Mouse (Mus musculus) C2C12 (cell line): ENCODE results near the gene 1700008O03Rik. TPM values are rescaled to one million over a fixed set of nuclear protein-coding genes. Genes with fewer than 3 reads are reported as not detected.

ENCODE experiments used
- H3K27me3 ChIP-seq: one replicate; pipeline ENCODE4 v1.6.1; 2011; ENCODE audit not compliant: control insufficient read depth, insufficient read depth, insufficient read length
- H3K36me3 ChIP-seq: one replicate; pipeline ENCODE4 v1.6.1; 2011; ENCODE audit not compliant: control insufficient read depth, insufficient read depth
- H3K4me3 ChIP-seq: one replicate; pipeline ENCODE4 v1.5.1; 2011; ENCODE audit warnings: mild to moderate bottlenecking, control low read depth; ENCODE audit not compliant: poor library complexity, insufficient read depth, severe bottlenecking
- H3K79me2 ChIP-seq: one replicate; pipeline ENCODE4 v1.6.1; 2011; ENCODE audit not compliant: control insufficient read depth, insufficient read depth
- H3K79me3 ChIP-seq: one replicate; pipeline ENCODE4 v1.6.1; 2011; ENCODE audit warnings: low read depth, control low read depth
- H3ac ChIP-seq: one replicate; pipeline ENCODE3; 2011; ENCODE audit warnings: low read depth; ENCODE audit not compliant: control insufficient read depth, insufficient read length
- CEBPB ChIP-seq: IDR thresholded peaks from one replicate; pipeline ENCODE4 v1.6.1; 2011; ENCODE audit warnings: low read depth, mild to moderate bottlenecking, control low read depth, moderate library complexity
- CTCF ChIP-seq: IDR thresholded peaks from one replicate; pipeline ENCODE4 v1.5.1; 2011; ENCODE audit not compliant: control insufficient read depth, insufficient read depth, insufficient read length
- FOSL1 ChIP-seq: IDR thresholded peaks from one replicate; pipeline ENCODE4 v1.8.0; 2011; ENCODE audit warnings: mild to moderate bottlenecking, low read length; ENCODE audit not compliant: poor library complexity, insufficient read depth, severe bottlenecking
- MAX ChIP-seq: IDR thresholded peaks from one replicate; pipeline ENCODE4 v1.6.1; 2011; ENCODE audit warnings: mild to moderate bottlenecking, control low read depth
- MYOD1 ChIP-seq: IDR thresholded peaks from one replicate; pipeline ENCODE4 v1.6.1; 2011; ENCODE audit warnings: low read depth; ENCODE audit not compliant: control insufficient read depth, insufficient read length
- MYOG ChIP-seq: IDR thresholded peaks from one replicate; pipeline ENCODE4 v1.6.1; 2011; ENCODE audit not compliant: control insufficient read depth, insufficient read length; ENCODE audit errors: extremely low read depth
- USF1 ChIP-seq: IDR thresholded peaks from one replicate; pipeline ENCODE4 v1.6.1; 2011; ENCODE audit warnings: low read depth, mild to moderate bottlenecking, control low read depth, moderate library complexity
- polyA plus RNA-seq: library from polyadenylated mRNA; unstranded; fragments of >200 nt; fragmentation: generic; extraction: Trizol; gene quantifications from one replicate; pipeline ENCODE4 v1.2.1, GENCODE M21; 2012; ENCODE audit warnings: missing spikeins

Gene 1700008O03Rik
- polyA plus RNA-seq, 1 experiment, result 0.11 TPM

DNA sequence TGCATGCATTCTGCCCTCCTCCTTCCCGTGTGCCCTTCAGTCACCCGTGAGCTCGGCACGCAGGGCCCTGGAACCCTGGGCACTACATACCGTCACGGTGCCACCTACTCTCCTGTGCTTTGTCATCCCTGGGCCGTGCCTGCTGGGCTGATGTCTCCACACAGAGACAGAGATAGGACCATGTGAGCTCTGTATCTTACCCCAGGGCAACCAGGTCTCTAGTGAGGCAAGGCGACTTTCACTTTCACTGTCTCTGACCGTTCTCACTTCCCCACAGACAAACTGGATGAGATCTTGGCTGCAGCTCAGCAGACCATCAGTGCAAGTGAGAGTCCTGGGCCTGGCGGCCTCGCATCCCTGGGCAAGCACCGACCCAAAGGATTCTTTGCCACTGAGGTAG lies 41.0 kb downstream of the 1700008O03Rik start:
- H3ac ChIP-seq, result no peak overlapping the region
- no peak overlapping the region for H3K4me3 ChIP-seq
- H3K27me3 ChIP-seq, result peaks cover 77% of the 10 kb centered on the region
- no peaks in the 10 kb centered on the region for H3K79me2 ChIP-seq
- no peak for TF ChIP-seq MYOD1
- no peak for TF ChIP-seq CEBPB
- no peak for TF ChIP-seq MAX
- TF ChIP-seq USF1, result no peak
- TF ChIP-seq CTCF, result no peak
- TF ChIP-seq FOSL1, result no peak
- no peak for TF ChIP-seq MYOG
- H3K79me3 ChIP-seq, result no peaks in the 10 kb centered on the region
- no peaks in the 10 kb centered on the region for H3K36me3 ChIP-seq

GRCm38 (mm10) chr7:44343459-44344015 lies 42.1 kb downstream of the 1700008O03Rik start:
- no peak for TF ChIP-seq MAX
- no peak for TF ChIP-seq CTCF
- TF ChIP-seq FOSL1, result no peak
- TF ChIP-seq MYOD1, result no peak
- no peak for TF ChIP-seq CEBPB
- TF ChIP-seq USF1, result no peak
- TF ChIP-seq MYOG, result no peak
- Histone ChIP-seq H3K4me3 (no peak overlapping the region), H3K79me2 (no peaks in the 10 kb centered on the region), H3K36me3 (no peaks in the 10 kb centered on the region), H3K27me3 (peaks cover 74% of the 10 kb centered on the region), H3K79me3 (no peaks in the 10 kb centered on the region), H3ac (no peak overlapping the region)

DNA sequence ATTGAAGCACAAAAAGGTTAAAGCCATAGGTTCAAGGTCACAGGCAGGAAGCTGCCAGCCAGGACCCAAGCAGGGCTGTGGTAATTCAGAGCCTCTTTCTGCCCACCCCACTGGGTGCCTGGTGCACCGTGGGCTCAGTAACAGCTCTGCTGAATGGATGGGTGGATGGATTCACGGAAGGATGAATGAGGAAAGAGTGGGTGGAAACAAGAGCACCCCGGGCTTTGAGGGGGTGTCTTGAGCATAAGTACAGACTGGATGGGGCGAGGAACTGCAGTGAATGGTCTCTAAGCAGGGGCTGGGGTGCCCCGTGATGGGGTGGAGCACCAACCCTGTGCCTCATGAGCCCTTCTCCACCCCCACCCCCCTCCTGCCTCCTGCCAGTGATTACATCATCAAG lies 43.9 kb downstream of the 1700008O03Rik start:
- Histone ChIP-seq H3K79me2 (no peaks in the 10 kb centered on the region), H3ac (no peak overlapping the region), H3K27me3 (peaks cover 75% of the 10 kb centered on the region), H3K36me3 (no peaks in the 10 kb centered on the region), H3K79me3 (no peaks in the 10 kb centered on the region), H3K4me3 (no peak overlapping the region)
- TF ChIP-seq FOSL1, result no peak
- no peak for TF ChIP-seq CEBPB
- TF ChIP-seq MYOD1, result no peak
- TF ChIP-seq USF1, result no peak
- TF ChIP-seq MAX, result no peak
- no peak for TF ChIP-seq CTCF
- no peak for TF ChIP-seq MYOG

DNA sequence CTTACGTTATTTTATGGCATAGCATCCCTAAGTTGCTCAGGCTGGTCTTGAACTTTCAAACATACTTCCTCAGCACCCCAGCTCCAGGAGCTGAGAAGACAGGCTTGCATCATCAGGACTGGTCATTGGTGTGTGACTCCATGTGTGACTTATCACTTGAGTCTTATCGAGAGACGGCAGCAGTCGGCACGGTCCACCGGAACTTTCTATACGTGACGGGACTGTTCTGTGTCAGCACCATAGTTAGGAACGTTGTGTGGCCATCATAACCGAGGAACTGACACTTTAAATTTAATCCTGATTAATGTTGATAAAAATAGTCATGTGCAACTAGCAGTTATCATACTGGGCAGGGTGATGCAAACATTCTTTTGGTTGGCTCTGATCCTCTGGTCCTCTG lies 44.5 kb downstream of the 1700008O03Rik start:
- Histone ChIP-seq H3K27me3 (peaks cover 76% of the 10 kb centered on the region), H3ac (no peak overlapping the region)
- TF ChIP-seq CEBPB, result no peak
- TF ChIP-seq CTCF, result no peak
- TF ChIP-seq USF1, result no peak
- no peak for TF ChIP-seq MAX
- no peak for TF ChIP-seq MYOD1
- no peak for TF ChIP-seq FOSL1
- no peak for TF ChIP-seq MYOG

GRCm38 (mm10) chr7:44340226-44340625 lies 45.4 kb downstream of the 1700008O03Rik start:
- H3K27me3 ChIP-seq, result peaks cover 73% of the 10 kb centered on the region
- TF ChIP-seq MAX, result no peak
- TF ChIP-seq FOSL1, result no peak

More for the DNA sequence above, 44.5 kb downstream of the 1700008O03Rik start:
- no peaks in the 10 kb centered on the region for H3K79me3 ChIP-seq
- no peaks in the 10 kb centered on the region for H3K36me3 ChIP-seq
- no peak overlapping the region for H3K4me3 ChIP-seq
- H3K79me2 ChIP-seq, result no peaks in the 10 kb centered on the region

GRCm38 (mm10) chr7:44337121-44337849 lies 48.3 kb downstream of the 1700008O03Rik start:
- Histone ChIP-seq H3K79me2 (no peaks in the 10 kb centered on the region), H3K79me3 (no peaks in the 10 kb centered on the region), H3ac (no peak overlapping the region), H3K27me3 (peaks cover 55% of the 10 kb centered on the region), H3K4me3 (no peak overlapping the region), H3K36me3 (no peaks in the 10 kb centered on the region)
- no peak for TF ChIP-seq CEBPB
- TF ChIP-seq FOSL1, result no peak
- no peak for TF ChIP-seq CTCF
- TF ChIP-seq MYOG, result no peak
- no peak for TF ChIP-seq MYOD1
- TF ChIP-seq USF1, result no peak
- TF ChIP-seq MAX, result no peak

More at GRCm38 (mm10) chr7:44340226-44340625, 45.4 kb downstream of the 1700008O03Rik start:
- Histone ChIP-seq H3K79me2 (no peaks in the 10 kb centered on the region), H3ac (no peak overlapping the region), H3K79me3 (no peaks in the 10 kb centered on the region), H3K4me3 (no peak overlapping the region), H3K36me3 (no peaks in the 10 kb centered on the region)
